Mouse (Mus musculus): ENCODE results near the gene Naa16.

Gene Naa16

GRCm38 (mm10) chr14:79299230-79299629 lies 91.3 kb downstream of the Naa16 start:
- DNase-seq (ENCODE audit: extremely low read depth, low read depth), result no peak

- DNase-seq (ENCODE audit: extremely low read depth, low read depth), result no peak
Observed at GRCm38 (mm10) chr14:79298314-79298992, 92.1 kb downstream of the Naa16 start.

- no peak for DNase-seq (ENCODE audit: extremely low read depth, low read depth)
Observed at GRCm38 (mm10) chr14:79296836-79297235, 93.7 kb downstream of the Naa16 start.

- DNase-seq (ENCODE audit: extremely low read depth, low read depth), result no peak
Observed at GRCm38 (mm10) chr14:79296201-79296600, 94.4 kb downstream of the Naa16 start.

- no peak for DNase-seq (ENCODE audit: extremely low read depth, low read depth)
Observed at GRCm38 (mm10) chr14:79295579-79295978, 95.0 kb downstream of the Naa16 start.

- no peak for DNase-seq (ENCODE audit: extremely low read depth, low read depth)
Observed at GRCm38 (mm10) chr14:79294950-79295349, 95.6 kb downstream of the Naa16 start.

- DNase-seq (ENCODE audit: extremely low read depth, low read depth), result no peak
Observed at GRCm38 (mm10) chr14:79294051-79294814, 96.3 kb downstream of the Naa16 start.

GRCm38 (mm10) chr14:79293119-79293780 lies 97.3 kb downstream of the Naa16 start:
- DNase-seq (ENCODE audit: extremely low read depth, low read depth), result no peak

GRCm38 (mm10) chr14:79291629-79292028 lies 98.9 kb downstream of the Naa16 start:
- DNase-seq (ENCODE audit: extremely low read depth, low read depth), result no peak

- DNase-seq (ENCODE audit: extremely low read depth, low read depth), result no peak
Observed at GRCm38 (mm10) chr14:79290683-79291425, 99.7 kb downstream of the Naa16 start.

- no peak for DNase-seq (ENCODE audit: extremely low read depth, low read depth)
Observed at GRCm38 (mm10) chr14:79289909-79290308, 100.7 kb downstream of the Naa16 start.

- no peak for DNase-seq (ENCODE audit: extremely low read depth, low read depth)
Observed at GRCm38 (mm10) chr14:79288280-79288679, 102.3 kb downstream of the Naa16 start.

GRCm38 (mm10) chr14:79287251-79287863 lies 103.2 kb downstream of the Naa16 start:
- DNase-seq (ENCODE audit: extremely low read depth, low read depth), result no peak

- DNase-seq (ENCODE audit: extremely low read depth, low read depth), result no peak
Observed at GRCm38 (mm10) chr14:79285549-79285948, 105.0 kb downstream of the Naa16 start.

- no peak for DNase-seq (ENCODE audit: extremely low read depth, low read depth)
Observed at GRCm38 (mm10) chr14:79284616-79285015, 106.0 kb downstream of the Naa16 start.

GRCm38 (mm10) chr14:79283952-79284351 lies 106.6 kb downstream of the Naa16 start:
- no peak for DNase-seq (ENCODE audit: extremely low read depth, low read depth)

GRCm38 (mm10) chr14:79281894-79282553 lies 108.6 kb downstream of the Naa16 start:
- no peak for DNase-seq (ENCODE audit: extremely low read depth, low read depth)

GRCm38 (mm10) chr14:79280456-79280855 lies 110.1 kb downstream of the Naa16 start:
- DNase-seq (ENCODE audit: extremely low read depth, low read depth), result no peak

GRCm38 (mm10) chr14:79279494-79279893 lies 111.1 kb downstream of the Naa16 start:
- no peak for DNase-seq (ENCODE audit: extremely low read depth, low read depth)

GRCm38 (mm10) chr14:79278927-79279326 lies 111.7 kb downstream of the Naa16 start:
- DNase-seq (ENCODE audit: extremely low read depth, low read depth), result no peak

- no peak for DNase-seq (ENCODE audit: extremely low read depth, low read depth)
Observed at GRCm38 (mm10) chr14:79277922-79278321, 112.7 kb downstream of the Naa16 start.

All from MEL-GATA-1-ER (cell line).